Mouse (Mus musculus) stomach, postnatal 0 days (tissue): Measurements from ENCODE around the gene Pxdn.

Experiments
- CTCF ChIP-seq: IDR thresholded peaks from 2 replicates; pipeline ENCODE4 v1.5.1; 2016; ENCODE audit warnings: antibody characterized with exemption, low read depth, mild to moderate bottlenecking, moderate library complexity
- EP300 ChIP-seq: optimal IDR thresholded peaks from 2 replicates; pipeline ENCODE3; 2016; ENCODE audit warnings: antibody characterized with exemption

- no peak for TF ChIP-seq EP300
- TF ChIP-seq CTCF: no peak
These were observed 17.1 kb upstream of the Pxdn start for GRCm38 (mm10) chr12:29920298-29920697.
